Mouse (Mus musculus) cerebellum, adult 2 months (tissue): ENCODE results near the gene Gm21943.
"Not testable (repeated sequence)": the region's sequence is repeated elsewhere in the genome, so short reads cannot be mapped to it uniquely, and the experiment has no call there.

Experiments
- CTCF ChIP-seq: fragments of 200-500 bp; IDR thresholded peaks from 2 replicates; pipeline ENCODE4 v1.5.1; 2011; ENCODE audit warnings: low read depth, mild to moderate bottlenecking, control low read depth, low read length, moderate library complexity, borderline replicate concordance; ENCODE audit not compliant: insufficient read depth
- POLR2A ChIP-seq: fragments of 200-500 bp; IDR thresholded peaks from 2 replicates; pipeline ENCODE4 v1.6.1; 2011; ENCODE audit warnings: low read length, control low read depth, borderline replicate concordance; ENCODE audit not compliant: insufficient read depth

- not testable (repeated sequence) for TF ChIP-seq CTCF, POLR2A
These were observed at the start of gene Gm21943 for GRCm38 (mm10) chrY:57533644-57534043.
